Mouse (Mus musculus) CH12.LX (cell line): ENCODE measurements around the gene Arpc1a. TPM values are rescaled to one million over a fixed set of nuclear protein-coding genes. Genes with fewer than 3 reads are reported as not detected.

ENCODE experiments used
- DNase-seq: peaks from one replicate; pipeline ENCODE4 v3.0.0-alpha.2; 2013; ENCODE audit errors: extremely low read depth
- H3K27ac ChIP-seq: 2 replicates; pipeline ENCODE4 v1.5.1; 2012; ENCODE audit warnings: low read depth, mild to moderate bottlenecking, control low read depth, moderate library complexity; ENCODE audit not compliant: insufficient read depth
- H3K27me3 ChIP-seq: replicated peaks from 2 replicates; pipeline ENCODE3; 2012; ENCODE audit warnings: inconsistent platforms
- H3K36me3 ChIP-seq, 2 experiments: replicated peaks in 1 of 2; 2 replicates each; pipeline versions ENCODE3 to v1.6.1; 2012; ENCODE audit warnings: inconsistent platforms in 1 of 2, low read length in 1 of 2, mild to moderate bottlenecking in 1 of 2, mixed read lengths in 1 of 2, moderate library complexity in 1 of 2; ENCODE audit not compliant: control insufficient read depth in 1 of 2, insufficient read depth in 1 of 2
- H3K4me1 ChIP-seq, 2 experiments: 2 replicates each; pipeline ENCODE4 v1.6.1; 2012; ENCODE audit warnings: inconsistent platforms in 1 of 2, moderate library complexity in 1 of 2; ENCODE audit not compliant: insufficient read depth in 2 of 2, control insufficient read depth in 1 of 2
- H3K4me2 ChIP-seq: 2 replicates; pipeline ENCODE4 v1.6.1; 2012; ENCODE audit warnings: low read depth, mild to moderate bottlenecking, control low read depth; ENCODE audit not compliant: poor library complexity, insufficient read depth, severe bottlenecking
- H3K4me3 ChIP-seq, 3 experiments: fragments of 150-350 bp in 1 of 3; sonication (generic) in 1 of 3; replicated peaks in 1 of 3; 2 replicates each; pipeline versions ENCODE3 to v1.5.1; 2011 to 2012; ENCODE audit warnings: low read depth in 2 of 3, low read length in 2 of 3, mild to moderate bottlenecking in 2 of 3, moderate library complexity in 2 of 3, control low read depth in 1 of 3, improper control_type of control experiment in 1 of 3, inconsistent platforms in 1 of 3, mixed read lengths in 1 of 3; ENCODE audit not compliant: poor library complexity in 1 of 3
- H3K79me2 ChIP-seq: replicated peaks from 2 replicates; pipeline ENCODE4 v1.6.1; 2012; ENCODE audit warnings: mild to moderate bottlenecking, moderate library complexity; ENCODE audit not compliant: control insufficient read depth, poor library complexity, insufficient read depth, severe bottlenecking; ENCODE audit errors: extremely low read depth
- H3K9ac ChIP-seq: 2 replicates; pipeline ENCODE4 v1.6.1; 2012; ENCODE audit warnings: low read depth, mild to moderate bottlenecking, control low read depth, moderate library complexity; ENCODE audit not compliant: insufficient read depth
- H3K9me3 ChIP-seq: replicated peaks from 2 replicates; pipeline ENCODE3; 2012; ENCODE audit warnings: low read length, inconsistent platforms, mixed read lengths
- BHLHE40 ChIP-seq: IDR thresholded peaks from 2 replicates; pipeline ENCODE4 v1.6.1; 2011; ENCODE audit warnings: mild to moderate bottlenecking, low read depth, low read length, improper control_type of control experiment
- CTCF ChIP-seq, 2 experiments: IDR thresholded peaks in 1 of 2; conservative IDR thresholded peaks in 1 of 2; 2 replicates each; pipeline ENCODE4 v1.5.1; 2011 to 2012; ENCODE audit warnings: low read depth in 2 of 2, low read length in 2 of 2, improper control_type of control experiment in 1 of 2, inconsistent platforms in 1 of 2, mild to moderate bottlenecking in 1 of 2, moderate library complexity in 1 of 2
- ELF1 ChIP-seq: IDR thresholded peaks from 2 replicates; pipeline ENCODE4 v1.6.1; 2014; ENCODE audit warnings: low read depth, mild to moderate bottlenecking, inconsistent platforms, low read length, improper control_type of control experiment
- EP300 ChIP-seq: IDR thresholded peaks from 2 replicates; pipeline ENCODE4 v1.6.1; 2011; ENCODE audit warnings: low read length, improper control_type of control experiment
- ETS1 ChIP-seq: conservative IDR thresholded peaks from 2 replicates; pipeline ENCODE4 v1.6.1; 2012; ENCODE audit warnings: low read depth, mild to moderate bottlenecking, inconsistent platforms, low read length, improper control_type of control experiment, moderate library complexity
- HCFC1 ChIP-seq: IDR thresholded peaks from 2 replicates; pipeline ENCODE4 v1.6.1; 2012; ENCODE audit warnings: low read depth, mild to moderate bottlenecking, inconsistent platforms, low read length, improper control_type of control experiment
- IRF4 ChIP-seq: IDR thresholded peaks from 2 replicates; pipeline ENCODE4 v1.6.1; 2014; ENCODE audit warnings: low read depth, mild to moderate bottlenecking, inconsistent platforms, low read length, improper control_type of control experiment
- JUN ChIP-seq: IDR thresholded peaks from 2 replicates; pipeline ENCODE4 v1.6.1; 2011; ENCODE audit warnings: low read depth, mild to moderate bottlenecking, low read length, improper control_type of control experiment, moderate library complexity; ENCODE audit not compliant: insufficient read depth
- JUND ChIP-seq: conservative IDR thresholded peaks from 2 replicates; pipeline ENCODE4 v1.6.1; 2011; ENCODE audit warnings: low read depth, low read length, improper control_type of control experiment
- MAZ ChIP-seq: IDR thresholded peaks from 2 replicates; pipeline ENCODE4 v1.6.1; 2012; ENCODE audit warnings: low read depth, mild to moderate bottlenecking, inconsistent platforms, low read length, improper control_type of control experiment, moderate library complexity
- MXI1 ChIP-seq: IDR thresholded peaks from 2 replicates; pipeline ENCODE4 v1.6.1; 2011; ENCODE audit warnings: mild to moderate bottlenecking, low read depth, low read length, improper control_type of control experiment
- NELFE ChIP-seq: IDR thresholded peaks from 2 replicates; pipeline ENCODE4 v1.6.1; 2011; ENCODE audit warnings: low read depth, low read length, improper control_type of control experiment
- NRF1 ChIP-seq: IDR thresholded peaks from 2 replicates; pipeline ENCODE4 v1.6.1; 2014; ENCODE audit warnings: low read depth, mild to moderate bottlenecking, inconsistent platforms, low read length, improper control_type of control experiment, moderate library complexity
- POLR2A ChIP-seq: IDR thresholded peaks from 2 replicates; pipeline ENCODE4 v1.6.1; 2011; ENCODE audit warnings: low read depth, mild to moderate bottlenecking, improper control_type of control experiment, low read length
- POLR2AphosphoS2 ChIP-seq: IDR thresholded peaks from 2 replicates; pipeline ENCODE4 v1.6.1; 2011; ENCODE audit warnings: low read depth, low read length, improper control_type of control experiment
- SIN3A ChIP-seq: IDR thresholded peaks from 2 replicates; pipeline ENCODE4 v1.6.1; 2012; ENCODE audit warnings: low read length, improper control_type of control experiment, inconsistent platforms
- TBP ChIP-seq: conservative IDR thresholded peaks from 2 replicates; pipeline ENCODE4 v1.6.1; 2011; ENCODE audit warnings: low read depth, low read length, improper control_type of control experiment
- TCF12 ChIP-seq: IDR thresholded peaks from 2 replicates; pipeline ENCODE4 v1.6.1; 2014; ENCODE audit warnings: low read depth, mild to moderate bottlenecking, inconsistent platforms, low read length, improper control_type of control experiment
- UBTF ChIP-seq: IDR thresholded peaks from 2 replicates; pipeline ENCODE4 v1.6.1; 2012; ENCODE audit warnings: low read depth, mild to moderate bottlenecking, inconsistent platforms, low read length, improper control_type of control experiment, moderate library complexity
- USF2 ChIP-seq: conservative IDR thresholded peaks from 2 replicates; pipeline ENCODE4 v1.6.1; 2011; ENCODE audit warnings: low read depth, low read length, improper control_type of control experiment
- ZNF384 ChIP-seq: IDR thresholded peaks from 2 replicates; pipeline ENCODE4 v1.6.1; 2012; ENCODE audit warnings: low read depth, low read length, improper control_type of control experiment, inconsistent platforms
- dilution Hi-C: fragments of 300-500 bp; cut with MboI; formaldehyde crosslinking; loops from 2 replicates; pipeline ENCODE4 v1.14.3; 2020; ENCODE audit warnings: low sequenced_read_pairs; ENCODE audit not compliant: extremely low pct_unique_long_range_greater_than_20kb, extremely low pct_ligation_motif_present
- in situ Hi-C: fragments of 300-500 bp; cut with MboI; formaldehyde crosslinking; loops from 3 replicates; pipeline ENCODE4 v1.14.3; 2019; ENCODE audit warnings: low sequenced_read_pairs, low pct_ligation_motif_present, low pct_unique_long_range_greater_than_20kb, mixed read lengths
- polyA plus RNA-seq: library from polyadenylated mRNA; unstranded; fragments of >175 nt; gene quantifications from 2 replicates; pipeline ENCODE4 v1.2.1, GENCODE M21; 2012; ENCODE audit warnings: low read depth; ENCODE audit not compliant: insufficient read length
- total RNA-seq, 2 experiments: library from RNA; depleted of rRNA; stranded (reverse); fragments of 300-350 nt in 1 of 2; fragments of >200 nt in 1 of 2; gene quantifications; 2 replicates each; pipeline ENCODE4 v1.2.3; 2012 to 2014

Gene Arpc1a
- total and polyA plus RNA-seq, 3 experiments: 59.2 to 83.2 (median 59.5) TPM

GRCm38 (mm10) chr5:145114606-145115473 lies 31.2 kb downstream of the Arpc1a start:
- peaks cover 12% of the 10 kb centered on the region for H3K9me3 ChIP-seq
- peaks cover 19 to 53% of the 10 kb centered on the region in 2 experiments for H3K36me3 ChIP-seq
- H3K27ac ChIP-seq: peak overlapping the region; percentile 60
- peak overlapping the region; percentile 73 to 98 (median 97) for H3K4me3 ChIP-seq
- dilution Hi-C loops (no loop called here), in situ Hi-C loops (no loop called here)
- peaks cover 53% of the 10 kb centered on the region for H3K79me2 ChIP-seq
- H3K27me3 ChIP-seq: no peaks in the 10 kb centered on the region
- H3K9ac ChIP-seq: peak overlapping the region; percentile 77
- peaks cover 2 to 13% of the 10 kb centered on the region in 2 experiments; a peak in 2 of 4 replicates for H3K4me1 ChIP-seq
- peak overlapping the region; percentile 86 for H3K4me2 ChIP-seq
- TF ChIP-seq IRF4 (peak; percentile 13; the same call in 1 of the 2 replicates), ELF1 (peak; percentile 86), SIN3A (peak; percentile 38; the same call in 1 of the 2 replicates), MXI1 (peak; percentile 56; the same call in 1 of the 2 replicates), ZNF384 (no peak)
- DNase-seq: peak; percentile 44

GRCm38 (mm10) chr5:145115736-145116135 lies 32.1 kb downstream of the Arpc1a start:
- H3K9ac ChIP-seq: peak overlapping the region; percentile 77
- H3K27ac ChIP-seq: peak overlapping the region; percentile 77
- dilution Hi-C loops: no loop called here

GRCm38 (mm10) chr5:145116316-145116715 lies 32.7 kb downstream of the Arpc1a start:
- Histone ChIP-seq H3K4me1 (peaks cover 2 to 13% of the 10 kb centered on the region in 2 experiments; a peak in 2 of 4 replicates), H3K27me3 (no peaks in the 10 kb centered on the region), H3K4me2 (peak overlapping the region; percentile 87), H3K79me2 (peaks cover 67% of the 10 kb centered on the region), H3K27ac (peak overlapping the region; percentile 77), H3K4me3 (peak overlapping the region; percentile 20 to 97 (median 49)), H3K9ac (peak overlapping the region; percentile 77), H3K9me3 (peaks cover 12% of the 10 kb centered on the region), H3K36me3 (peaks cover 25 to 54% of the 10 kb centered on the region in 2 experiments)
- peak; percentile 80 for DNase-seq
- dilution Hi-C loops (no loop called here), in situ Hi-C loops (no loop called here)
- no peak for TF ChIP-seq UBTF
- TF ChIP-seq SIN3A: peak; percentile 69
- no peak for TF ChIP-seq NELFE
- TF ChIP-seq JUN: no peak
- TF ChIP-seq HCFC1: peak; percentile 57
- TF ChIP-seq IRF4: peak; percentile 41; the same call in 1 of the 2 replicates
- peak; percentile 33; the same call in 1 of the 2 replicates for TF ChIP-seq ETS1
- TF ChIP-seq CTCF (conservative IDR thresholded peaks at IDR 0.05 in 1 of 2, IDR thresholded peaks at IDR 0.05 in 1 of 2; ENCODE audit: low read depth in 2 of 2, low read length in 2 of 2): no peak
- peak; percentile 28; the same call in 1 of the 2 replicates for TF ChIP-seq BHLHE40
- TF ChIP-seq MAZ: 0 out of 2 replicates have a peak, but pooled peaks have one; percentile 34
- TF ChIP-seq EP300: 0 out of 2 replicates have a peak, but pooled peaks have one; percentile 43
- peak; percentile 97 for TF ChIP-seq ZNF384
- TF ChIP-seq ELF1: peak; percentile 90
- TF ChIP-seq TCF12: peak; percentile 39; the same call in 1 of the 2 replicates
- no peak for TF ChIP-seq USF2
- no peak for TF ChIP-seq JUND
- peak; percentile 78 for TF ChIP-seq TBP
- peak; percentile 44 for TF ChIP-seq POLR2A
- TF ChIP-seq POLR2AphosphoS2: no peak

More at GRCm38 (mm10) chr5:145115736-145116135, 32.1 kb downstream of the Arpc1a start:
- TF ChIP-seq NELFE: no peak
- TF ChIP-seq POLR2A: no peak
- no peak for TF ChIP-seq JUN
- peak; percentile 60 for TF ChIP-seq NRF1
- in situ Hi-C loops: no loop called here
- H3K4me3 ChIP-seq: peak overlapping the region; percentile 40 to 97 (median 73)
- no peak for DNase-seq
- no peaks in the 10 kb centered on the region for H3K27me3 ChIP-seq
- H3K9me3 ChIP-seq: peaks cover 12% of the 10 kb centered on the region
- H3K36me3 ChIP-seq: peaks cover 20 to 53% of the 10 kb centered on the region in 2 experiments
- H3K4me1 ChIP-seq: peaks cover 2 to 13% of the 10 kb centered on the region in 2 experiments; a peak in 2 of 4 replicates
- peaks cover 61% of the 10 kb centered on the region for H3K79me2 ChIP-seq
- peak overlapping the region; percentile 87 for H3K4me2 ChIP-seq
